Mouse (Mus musculus) kidney, embryonic 14.5 days (tissue): ENCODE results near the gene Tmem109. TPM values are rescaled to one million over a fixed set of nuclear protein-coding genes. Genes with fewer than 3 reads are reported as not detected.
A peak's percentile ranks its signal among the peaks of the same experiment; 100 is the strongest.

Experiments
- ATAC-seq: fragments of 200-750 bp; cut with Nextera tagmentation; 2 replicates; pipeline ENCODE4 v1.8.0; 2017; ENCODE audit warnings: moderate number of reproducible peaks, mild to moderate bottlenecking, moderate TSS enrichment, moderate library complexity; ENCODE audit not compliant: low FRiP score, low TSS enrichment
- H3K27ac ChIP-seq: fragments of 300-500 bp; sonication (generic); 2 replicates; pipeline ENCODE4 v1.5.1; 2014; ENCODE audit warnings: low read depth, mild to moderate bottlenecking, low read length, moderate library complexity, mixed read lengths
- H3K27me3 ChIP-seq: fragments of 300-500 bp; sonication (generic); 2 replicates; pipeline ENCODE4 v1.6.1; 2014; ENCODE audit warnings: mild to moderate bottlenecking, low read length; ENCODE audit not compliant: control insufficient read depth, insufficient read depth
- H3K36me3 ChIP-seq: fragments of 300-500 bp; sonication (generic); 2 replicates; pipeline ENCODE4 v1.6.1; 2014; ENCODE audit warnings: low read length, mixed read lengths; ENCODE audit not compliant: control insufficient read depth, insufficient read depth
- H3K4me1 ChIP-seq: fragments of 300-500 bp; sonication (generic); 2 replicates; pipeline ENCODE4 v1.6.1; 2014; ENCODE audit warnings: low read length, mixed read lengths; ENCODE audit not compliant: control insufficient read depth, insufficient read depth
- H3K4me2 ChIP-seq: fragments of 300-500 bp; sonication (generic); replicated peaks from 2 replicates; pipeline ENCODE4 v1.6.1; 2014; ENCODE audit warnings: low read depth, mild to moderate bottlenecking, low read length
- H3K4me3 ChIP-seq: fragments of 300-500 bp; sonication (generic); 2 replicates; pipeline ENCODE4 v1.5.1; 2014; ENCODE audit warnings: mild to moderate bottlenecking, low read length
- H3K9ac ChIP-seq: fragments of 300-500 bp; sonication (generic); 2 replicates; pipeline ENCODE4 v1.6.1; 2014; ENCODE audit warnings: low read depth, mild to moderate bottlenecking, low read length, moderate library complexity
- H3K9me3 ChIP-seq: fragments of 300-500 bp; sonication (generic); 2 replicates; pipeline ENCODE4 v1.6.1; 2016; ENCODE audit warnings: low read length; ENCODE audit not compliant: control insufficient read depth
- WGBS: fragments of 180-500 bp; shearing (Covaris S2); extraction: QIAGEN DNeasy Blood & Tissue Kit; methylation state at CpG from one replicate; pipeline ENCODE4 v1.1.7; 2014; 5-methylcytosine and 5-hydroxymethylcytosine counted together
- polyA plus RNA-seq: library from polyadenylated mRNA; unstranded; fragments of >200 nt; fragmentation: Nextera tagmentation; extraction: Ambion mirVana; gene quantifications from 2 replicates; pipeline ENCODE4 v1.2.1, GENCODE M21; 2014

Gene Tmem109
- polyA plus RNA-seq, 1 experiment from 2014 or later: 90.9 TPM

DNA sequence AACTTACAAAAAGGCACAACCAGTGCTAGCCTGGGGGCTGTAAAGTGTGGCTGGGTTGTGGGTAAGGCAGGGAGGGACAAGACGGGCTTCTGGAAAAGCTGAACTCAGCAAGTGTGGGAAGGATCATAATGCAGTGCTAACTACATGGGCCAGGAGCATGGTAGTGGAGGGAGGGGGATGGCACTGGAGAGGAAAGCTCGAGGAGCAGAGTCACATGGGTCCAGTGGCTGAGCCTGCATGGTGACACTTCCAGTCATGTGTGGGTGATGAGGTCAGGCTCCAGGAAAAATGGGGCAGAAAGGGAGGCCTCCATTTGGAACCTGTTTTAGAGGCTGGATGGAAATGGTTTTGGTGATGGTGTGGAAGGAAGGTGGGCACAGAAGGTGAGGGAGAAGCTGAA, 25.3 kb downstream of the Tmem109 start:
- H3K27ac ChIP-seq: no peak overlapping the region
- peaks cover 51% of the 10 kb centered on the region for H3K36me3 ChIP-seq
- no peaks in the 10 kb centered on the region for H3K9me3 ChIP-seq
- no peak overlapping the region for H3K4me2 ChIP-seq
- H3K4me1 ChIP-seq: no peaks in the 10 kb centered on the region
- H3K4me3 ChIP-seq: no peak overlapping the region
- H3K27me3 ChIP-seq: no peaks in the 10 kb centered on the region
- H3K9ac ChIP-seq: no peak overlapping the region
- 62% methylated on average over 2 of the region's 2 CpGs for WGBS
- no peak for ATAC-seq

DNA sequence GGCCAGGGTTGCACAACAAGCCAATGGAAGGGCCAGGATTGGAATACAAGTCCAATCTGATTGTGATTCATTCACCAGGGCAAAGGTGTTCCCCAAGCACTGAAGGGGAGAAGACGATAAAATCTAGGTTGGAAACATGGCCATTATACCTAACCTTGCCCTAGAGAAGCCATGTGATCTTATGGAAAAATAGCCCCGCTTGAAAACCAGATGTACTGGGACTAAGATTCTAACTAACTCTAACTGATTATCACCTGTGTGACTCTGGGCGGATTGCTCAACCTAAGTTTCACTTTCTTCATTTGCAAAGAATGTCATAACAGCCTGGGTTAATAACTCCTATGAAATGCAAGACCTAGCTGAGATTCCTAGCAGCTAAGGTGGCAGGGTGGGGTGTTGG, 26.4 kb downstream of the Tmem109 start:
- H3K36me3 ChIP-seq: peaks cover 40% of the 10 kb centered on the region
- no peak overlapping the region for H3K4me2 ChIP-seq
- no peak overlapping the region for H3K4me3 ChIP-seq
- no peak for ATAC-seq
- no peaks in the 10 kb centered on the region for H3K4me1 ChIP-seq
- no peaks in the 10 kb centered on the region for H3K27me3 ChIP-seq
- H3K27ac ChIP-seq: no peak overlapping the region
- no peak overlapping the region for H3K9ac ChIP-seq
- H3K9me3 ChIP-seq: no peaks in the 10 kb centered on the region
- WGBS: 78% methylated on average over 3 of the region's 3 CpGs

DNA sequence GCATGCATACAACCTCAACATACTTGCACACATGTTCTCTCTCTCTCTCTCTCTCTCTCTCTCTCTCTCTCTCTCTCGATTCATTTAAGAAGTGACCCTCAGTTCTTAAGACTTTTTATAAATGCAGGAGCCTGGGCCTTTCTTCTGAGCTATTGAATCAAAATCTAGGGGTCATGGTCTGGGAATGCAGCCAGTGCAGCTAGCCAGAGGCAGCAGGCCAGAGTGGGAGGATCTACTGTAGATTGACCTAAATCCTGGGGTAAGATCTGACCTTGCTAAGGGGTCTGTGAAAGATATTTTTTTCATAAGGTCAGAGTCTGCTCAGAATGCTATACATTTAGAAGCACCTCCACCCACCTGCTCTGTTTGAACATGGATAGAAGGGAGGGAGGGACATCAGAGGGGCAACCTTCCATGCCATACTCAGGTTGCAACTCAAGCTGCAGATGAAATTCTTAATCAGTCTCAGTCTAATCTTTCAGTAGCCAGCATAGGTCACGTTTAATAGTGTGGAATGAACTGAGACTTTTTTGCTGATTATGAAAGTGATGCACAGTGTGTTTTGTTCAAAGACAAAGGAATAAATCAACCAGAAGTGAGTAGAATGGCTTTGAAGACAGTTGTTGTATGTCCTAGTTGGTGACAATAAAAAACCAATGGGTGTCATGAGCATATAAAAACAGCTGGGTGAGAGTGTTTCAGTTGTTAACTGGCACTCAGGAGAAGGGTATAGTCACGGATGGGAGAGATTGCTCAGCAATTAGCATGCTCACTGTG, 34.3 kb downstream of the Tmem109 start:
- Histone ChIP-seq H3K4me2 (no peak overlapping the region), H3K36me3 (no peaks in the 10 kb centered on the region), H3K27me3 (0 out of 2 replicates have a peak, but pooled peaks cover 5% of the 10 kb centered on the region), H3K9me3 (no peaks in the 10 kb centered on the region), H3K27ac (no peak overlapping the region), H3K4me3 (no peak overlapping the region), H3K4me1 (0 out of 2 replicates have a peak, but pooled peaks cover 4% of the 10 kb centered on the region), H3K9ac (no peak overlapping the region)
- 50% methylated on average over 3 of the region's 3 CpGs for WGBS
- no peak for ATAC-seq

DNA sequence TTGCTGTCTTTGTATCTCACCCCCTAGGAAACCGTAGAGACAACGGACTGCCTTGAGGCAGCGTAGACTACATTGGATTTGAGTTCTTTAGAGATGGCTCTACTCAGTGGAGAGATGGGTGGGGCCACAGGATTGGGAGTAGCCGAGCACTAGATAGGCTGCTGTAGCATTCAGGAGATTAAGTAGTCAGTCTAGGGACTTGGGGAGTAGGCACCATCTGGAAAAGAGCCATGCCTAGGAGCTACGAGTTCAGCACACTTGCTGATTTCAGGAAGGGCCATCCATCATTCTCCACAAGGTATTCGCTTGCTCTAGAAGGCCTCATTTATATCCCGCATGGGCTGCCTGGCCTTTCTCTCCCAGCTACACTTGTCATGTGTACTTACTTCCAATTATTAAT, 35.7 kb downstream of the Tmem109 start:
- no peak for ATAC-seq
- Histone ChIP-seq H3K9me3 (no peaks in the 10 kb centered on the region), H3K4me1 (peaks cover 4% of the 10 kb centered on the region; the same call in 1 of the 2 replicates), H3K4me2 (no peak overlapping the region), H3K9ac (no peak overlapping the region), H3K4me3 (no peak overlapping the region), H3K36me3 (no peaks in the 10 kb centered on the region), H3K27ac (no peak overlapping the region), H3K27me3 (0 out of 2 replicates have a peak, but pooled peaks cover 5% of the 10 kb centered on the region)
- 77% methylated on average over 7 of the region's 7 CpGs for WGBS

DNA sequence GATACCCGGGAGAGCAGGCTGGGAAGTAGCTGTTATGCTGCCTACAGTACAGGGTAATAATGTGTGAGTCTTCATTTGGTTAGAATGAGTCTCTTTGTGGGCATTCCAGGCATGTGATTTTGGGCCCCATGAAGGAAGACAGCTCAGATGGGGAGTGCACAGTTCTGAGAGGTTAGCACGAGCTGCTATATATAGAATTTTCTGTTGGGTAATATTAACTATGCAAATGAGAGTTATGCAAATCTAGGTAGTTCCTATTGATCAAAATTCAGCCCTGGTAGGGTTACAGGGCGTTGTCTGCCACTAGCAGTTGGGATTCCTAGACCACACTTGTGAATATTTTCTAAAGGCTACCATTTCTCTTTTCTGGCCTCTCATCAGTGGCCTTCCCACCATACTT, 36.3 kb downstream of the Tmem109 start:
- Histone ChIP-seq H3K9me3 (no peaks in the 10 kb centered on the region), H3K4me2 (no peak overlapping the region), H3K36me3 (no peaks in the 10 kb centered on the region), H3K27ac (no peak overlapping the region), H3K27me3 (0 out of 2 replicates have a peak, but pooled peaks cover 5% of the 10 kb centered on the region), H3K4me1 (peaks cover 4% of the 10 kb centered on the region; the same call in 1 of the 2 replicates), H3K9ac (no peak overlapping the region), H3K4me3 (no peak overlapping the region)
- WGBS: 87% methylated on average over 3 of the region's 3 CpGs
- no peak for ATAC-seq

DNA sequence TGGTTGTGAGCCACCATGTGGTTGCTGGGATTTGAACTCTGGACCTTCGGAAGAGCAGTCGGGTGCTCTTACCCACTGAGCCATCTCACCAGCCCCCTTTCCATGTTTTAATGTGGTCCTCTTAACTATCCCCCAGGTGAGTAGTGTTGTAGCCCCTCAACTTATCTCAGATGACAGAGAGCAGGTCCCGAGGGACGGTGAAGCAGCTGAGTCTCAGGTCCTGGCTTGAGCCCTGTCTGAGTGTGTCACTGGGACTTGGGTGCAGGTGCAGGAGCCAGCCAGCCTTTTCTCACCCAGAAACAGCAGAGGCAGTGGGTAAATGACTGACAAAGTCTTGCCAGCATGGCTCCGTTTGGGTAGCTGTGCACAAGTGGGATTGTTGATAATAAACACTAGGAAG, 37.6 kb downstream of the Tmem109 start:
- Histone ChIP-seq H3K4me2 (no peak overlapping the region), H3K4me3 (no peak overlapping the region), H3K27me3 (0 out of 2 replicates have a peak, but pooled peaks cover 5% of the 10 kb centered on the region), H3K36me3 (no peaks in the 10 kb centered on the region), H3K4me1 (peaks cover 4% of the 10 kb centered on the region; the same call in 1 of the 2 replicates), H3K9me3 (no peaks in the 10 kb centered on the region), H3K9ac (no peak overlapping the region), H3K27ac (no peak overlapping the region)
- 94% methylated on average over 5 of the region's 5 CpGs for WGBS
- no peak for ATAC-seq

DNA sequence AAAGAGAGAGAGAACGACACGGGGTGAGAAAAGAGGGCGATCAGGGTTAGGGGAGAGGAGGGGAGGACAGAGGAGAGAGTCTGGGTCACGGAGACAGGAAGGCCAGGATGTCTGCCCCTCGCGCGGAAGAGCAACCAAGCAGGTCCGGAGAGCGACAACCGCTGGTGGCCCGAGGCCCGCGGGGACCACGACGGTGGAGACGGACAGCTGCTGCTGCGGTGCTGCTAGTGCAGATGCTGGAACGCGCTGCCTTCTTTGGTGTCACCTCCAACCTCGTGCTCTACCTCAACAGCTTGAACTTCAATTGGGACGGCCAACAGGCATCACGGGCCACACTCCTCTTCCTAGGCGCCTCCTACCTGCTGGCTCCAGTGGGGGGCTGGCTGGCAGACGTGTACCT, 38.9 kb downstream of the Tmem109 start:
- Histone ChIP-seq H3K9ac (no peak overlapping the region), H3K4me3 (0 out of 2 replicates have a peak overlapping the region, but pooled peaks have one; percentile 6), H3K4me2 (peak overlapping the region; percentile 19), H3K9me3 (no peaks in the 10 kb centered on the region), H3K36me3 (no peaks in the 10 kb centered on the region), H3K4me1 (peaks cover 4% of the 10 kb centered on the region; the same call in 1 of the 2 replicates), H3K27me3 (0 out of 2 replicates have a peak, but pooled peaks cover 5% of the 10 kb centered on the region), H3K27ac (no peak overlapping the region)
- 29% methylated on average over 24 of the region's 24 CpGs for WGBS
- ATAC-seq: peak; percentile 51; the same call in 1 of the 2 replicates

DNA sequence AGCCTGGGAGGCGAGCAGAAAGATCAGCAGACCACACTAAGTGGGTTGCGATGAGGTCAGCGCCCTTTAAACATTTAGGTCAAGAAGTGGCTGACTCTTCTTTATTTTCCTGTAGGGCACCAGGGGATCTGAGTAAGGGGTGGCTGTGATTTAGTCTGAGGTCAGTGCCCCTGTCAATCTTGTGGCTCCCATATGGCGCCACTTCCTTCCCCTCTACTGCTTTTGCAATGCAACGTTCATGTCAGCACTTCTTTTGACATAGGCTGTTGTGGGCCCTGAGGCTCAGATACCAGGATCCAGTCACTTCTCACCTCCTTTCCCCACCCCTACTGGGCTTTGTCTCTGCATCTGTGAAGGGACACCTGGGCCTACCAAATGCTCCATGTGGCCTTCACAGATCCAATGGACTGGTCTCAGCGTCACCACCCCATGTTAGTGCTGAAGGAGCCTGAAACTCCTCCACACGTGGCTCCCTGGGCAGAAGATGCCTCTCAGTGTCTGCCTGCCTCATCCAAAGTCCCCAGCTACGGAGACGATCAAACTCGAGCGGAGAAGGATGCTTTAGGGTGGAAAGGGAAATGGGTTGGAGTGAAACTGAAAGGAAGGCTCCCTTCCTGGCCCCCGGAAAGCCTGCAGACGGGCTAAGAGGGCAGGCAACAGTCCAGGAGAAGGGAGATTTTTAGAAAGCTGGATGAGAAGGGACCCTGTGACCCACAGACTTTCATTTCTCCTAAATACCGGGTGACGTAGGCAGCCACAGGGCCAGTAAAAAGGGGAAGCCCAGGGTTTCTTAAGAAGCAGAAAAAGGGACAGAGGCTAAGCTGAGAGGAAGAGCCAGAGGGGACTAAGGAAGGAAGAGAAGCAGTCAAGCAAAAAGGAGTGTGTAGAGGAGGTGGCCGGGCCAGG, 39.8 kb downstream of the Tmem109 start:
- H3K27ac ChIP-seq: no peak overlapping the region
- no peak overlapping the region for H3K9ac ChIP-seq
- H3K4me3 ChIP-seq: no peak overlapping the region
- no peak overlapping the region for H3K4me2 ChIP-seq
- H3K9me3 ChIP-seq: no peaks in the 10 kb centered on the region
- no peak for ATAC-seq
- 38% methylated on average over 16 of the region's 16 CpGs for WGBS
- 0 out of 2 replicates have a peak, but pooled peaks cover 5% of the 10 kb centered on the region for H3K27me3 ChIP-seq
- H3K4me1 ChIP-seq: peaks cover 4% of the 10 kb centered on the region; the same call in 1 of the 2 replicates
- no peaks in the 10 kb centered on the region for H3K36me3 ChIP-seq
